8 mouse cellular contexts compared by ENCODE assay signal in the genomic region with DNA sequence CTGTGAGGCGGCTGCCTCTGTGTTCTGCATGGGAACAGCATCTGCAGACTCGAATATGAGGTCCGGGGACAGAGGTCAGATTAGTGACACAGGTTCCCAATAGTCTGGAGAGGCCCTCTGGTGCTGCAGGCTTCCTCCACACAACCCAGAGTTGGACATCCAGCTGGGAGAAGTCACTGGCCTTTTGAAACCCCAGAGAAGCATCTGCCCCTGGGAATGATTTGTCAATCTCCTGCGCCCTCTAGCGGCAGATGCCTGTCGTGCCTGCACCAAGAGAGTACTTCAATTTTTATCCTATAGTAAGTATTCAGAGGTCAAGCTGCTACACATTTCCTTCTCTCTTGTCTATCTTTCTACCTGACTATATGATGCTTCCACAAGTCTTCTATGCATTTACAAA.
DNase-seq lines count a peak whose midpoint lies in the region; ATAC-seq and TF ChIP-seq lines count a peak whose summit lies in the region.

No protein-coding gene starts in this region.

- no peaks in the 10 kb centered on the region for H3K36me3 ChIP-seq in liver, embryonic 12.5 days
- H3K36me3 ChIP-seq in kidney, adult 2 months (ENCODE audit: control insufficient read depth, insufficient read depth, low read length) = no peaks in the 10 kb centered on the region

- ATAC-seq in liver, embryonic 12.5 days = no peak
- 0 out of 2 replicates have a peak, but pooled peaks have one; percentile 39 for ATAC-seq in erythroid progenitor cell, adult 5-6 weeks (replicated peaks; ENCODE audit: low FRiP score, poor library complexity, severe bottlenecking)

- H3K4me1 ChIP-seq in liver, embryonic 12.5 days = no peaks in the 10 kb centered on the region
- no peaks in the 10 kb centered on the region for H3K4me1 ChIP-seq in bone marrow macrophage, adult 2 months (ENCODE audit: control insufficient read depth, insufficient read depth, low read length)
- H3K4me1 ChIP-seq in kidney, adult 2 months (ENCODE audit: control insufficient read depth, insufficient read depth, low read length) = no peaks in the 10 kb centered on the region

- no peaks in the 10 kb centered on the region for H3K27me3 ChIP-seq in liver, embryonic 12.5 days (replicated peaks)
- no peaks in the 10 kb centered on the region for H3K27me3 ChIP-seq in kidney, adult 2 months (replicated peaks; ENCODE audit: control insufficient read depth, insufficient read depth, low read length)

- H3K9me3 ChIP-seq in liver, embryonic 12.5 days (replicated peaks) = no peaks in the 10 kb centered on the region

- no peak overlapping the region for H3K4me3 ChIP-seq in liver, embryonic 12.5 days
- H3K4me3 ChIP-seq in bone marrow macrophage, adult 2 months (ENCODE audit: insufficient read depth, low read length) = no peak overlapping the region
- no peak overlapping the region for H3K4me3 ChIP-seq in kidney, adult 2 months (ENCODE audit: insufficient read depth, low read depth, low read length)

- TF ChIP-seq POLR2A in bone marrow macrophage, adult 2 months (IDR thresholded peaks at IDR 0.05; ENCODE audit: borderline replicate concordance, low read depth, low read length) = no peak
- TF ChIP-seq POLR2A in kidney, adult 2 months (IDR thresholded peaks at IDR 0.05; ENCODE audit: low read depth, low read length) = no peak

- WGBS in liver, embryonic 12.5 days (ENCODE audit: insufficient replicate concordance) = 22% methylated on average over 6 of the region's 6 CpGs
- WGBS in kidney, adult 2 months = 25% methylated on average over 6 of the region's 6 CpGs

- TF ChIP-seq CTCF in bone marrow macrophage, adult 2 months (IDR thresholded peaks at IDR 0.05; ENCODE audit: low read depth, low read length) = peak; percentile 85
- peak; percentile 87 for TF ChIP-seq CTCF in kidney, adult 2 months (conservative IDR thresholded peaks at IDR 0.05; ENCODE audit: insufficient read depth, insufficient read length, low read depth, low read length)

- H3K4me2 ChIP-seq in liver, embryonic 12.5 days = no peak overlapping the region

- H3K9ac ChIP-seq in liver, embryonic 12.5 days = no peak overlapping the region

- H3K27ac ChIP-seq in liver, embryonic 12.5 days = no peak overlapping the region
- H3K27ac ChIP-seq in bone marrow macrophage, adult 2 months (ENCODE audit: insufficient read depth, low read depth, low read length) = no peak overlapping the region
- H3K27ac ChIP-seq in kidney, adult 2 months (ENCODE audit: insufficient read depth, low read depth, low read length) = no peak overlapping the region

- intact Hi-C loops in left cerebral cortex, postnatal 4 days (cut with DNase I) = no loop called here

- DNase-seq in liver = peak; percentile 65
- peak; percentile 54 for DNase-seq in kidney, adult 2 months
- DNase-seq in left cerebral cortex, postnatal 4 days = peak; percentile 77
- DNase-seq in naive thymus-derived CD4-positive, alpha-beta T cell, adult 2 months (ENCODE audit: low read depth) = peak; percentile 27
- peak; percentile 54 for DNase-seq in thymus, postnatal 14 days

Comparison
In these comparisons a context has a peak if more than half of its experiments do, and no peak if none do; other contexts are left out.
1. DNase-seq: peak in every context shown above with its lines; median percentile 77 in left cerebral cortex, postnatal 4 days; 65 in liver; 54 in kidney, adult 2 months; 54 in thymus, postnatal 14 days; 27 in naive thymus-derived CD4-positive, alpha-beta T cell, adult 2 months.